Mouse (Mus musculus): ENCODE results near the gene L3mbtl4. TPM values are rescaled to one million over a fixed set of nuclear protein-coding genes. Genes with fewer than 3 reads are reported as not detected.

L3mbtl4 gene
- polyA plus RNA-seq, 1 experiment from 2014 or later = 0.50 TPM

- H3K27me3 ChIP-seq (ENCODE audit: control insufficient read depth, insufficient read depth, low read length) = no peaks in the 10 kb centered on the region
- peak; percentile 72 for ATAC-seq (ENCODE audit: low FRiP score, low TSS enrichment)
- no peak overlapping the region for H3K4me3 ChIP-seq (ENCODE audit: low read length)
- H3K4me1 ChIP-seq (ENCODE audit: control insufficient read depth, insufficient read depth, low read length) = no peaks in the 10 kb centered on the region
- H3K9ac ChIP-seq (ENCODE audit: low read depth, low read length) = no peak overlapping the region
- H3K36me3 ChIP-seq (ENCODE audit: control insufficient read depth, insufficient read depth, low read length) = no peaks in the 10 kb centered on the region
- WGBS = 29% methylated on average over 8 of the region's 8 CpGs
- H3K4me2 ChIP-seq (replicated peaks; ENCODE audit: low read depth, low read length) = no peak overlapping the region
- no peaks in the 10 kb centered on the region for H3K9me3 ChIP-seq (ENCODE audit: control insufficient read depth, low read length)
- H3K27ac ChIP-seq (ENCODE audit: low read depth, low read length) = no peak overlapping the region
Observed at GRCm38 (mm10) chr17:68285119-68285782, 11.7 kb downstream of the L3mbtl4 start.

GRCm38 (mm10) chr17:68288094-68288493 lies 14.5 kb downstream of the L3mbtl4 start:
- Histone ChIP-seq H3K4me3 (ENCODE audit: low read length) (no peak overlapping the region), H3K27ac (ENCODE audit: low read depth, low read length) (no peak overlapping the region), H3K9ac (ENCODE audit: low read depth, low read length) (no peak overlapping the region), H3K4me1 (ENCODE audit: control insufficient read depth, insufficient read depth, low read length) (no peaks in the 10 kb centered on the region), H3K36me3 (ENCODE audit: control insufficient read depth, insufficient read depth, low read length) (no peaks in the 10 kb centered on the region), H3K27me3 (ENCODE audit: control insufficient read depth, insufficient read depth, low read length) (no peaks in the 10 kb centered on the region), H3K4me2 (replicated peaks; ENCODE audit: low read depth, low read length) (no peak overlapping the region), H3K9me3 (ENCODE audit: control insufficient read depth, low read length) (no peaks in the 10 kb centered on the region)
- WGBS = 86% methylated on average over 4 of the region's 4 CpGs
- no peak for ATAC-seq (ENCODE audit: low FRiP score, low TSS enrichment)

- WGBS = 83% methylated on average over 8 of the region's 8 CpGs
- no peak for ATAC-seq (ENCODE audit: low FRiP score, low TSS enrichment)
- Histone ChIP-seq H3K9ac (ENCODE audit: low read depth, low read length) (no peak overlapping the region), H3K27me3 (ENCODE audit: control insufficient read depth, insufficient read depth, low read length) (no peaks in the 10 kb centered on the region), H3K4me3 (ENCODE audit: low read length) (no peak overlapping the region), H3K4me1 (ENCODE audit: control insufficient read depth, insufficient read depth, low read length) (no peaks in the 10 kb centered on the region), H3K4me2 (replicated peaks; ENCODE audit: low read depth, low read length) (no peak overlapping the region), H3K9me3 (ENCODE audit: control insufficient read depth, low read length) (no peaks in the 10 kb centered on the region), H3K27ac (ENCODE audit: low read depth, low read length) (no peak overlapping the region), H3K36me3 (ENCODE audit: control insufficient read depth, insufficient read depth, low read length) (no peaks in the 10 kb centered on the region)
Observed at GRCm38 (mm10) chr17:68288699-68289098, 15.1 kb downstream of the L3mbtl4 start.

DNA sequence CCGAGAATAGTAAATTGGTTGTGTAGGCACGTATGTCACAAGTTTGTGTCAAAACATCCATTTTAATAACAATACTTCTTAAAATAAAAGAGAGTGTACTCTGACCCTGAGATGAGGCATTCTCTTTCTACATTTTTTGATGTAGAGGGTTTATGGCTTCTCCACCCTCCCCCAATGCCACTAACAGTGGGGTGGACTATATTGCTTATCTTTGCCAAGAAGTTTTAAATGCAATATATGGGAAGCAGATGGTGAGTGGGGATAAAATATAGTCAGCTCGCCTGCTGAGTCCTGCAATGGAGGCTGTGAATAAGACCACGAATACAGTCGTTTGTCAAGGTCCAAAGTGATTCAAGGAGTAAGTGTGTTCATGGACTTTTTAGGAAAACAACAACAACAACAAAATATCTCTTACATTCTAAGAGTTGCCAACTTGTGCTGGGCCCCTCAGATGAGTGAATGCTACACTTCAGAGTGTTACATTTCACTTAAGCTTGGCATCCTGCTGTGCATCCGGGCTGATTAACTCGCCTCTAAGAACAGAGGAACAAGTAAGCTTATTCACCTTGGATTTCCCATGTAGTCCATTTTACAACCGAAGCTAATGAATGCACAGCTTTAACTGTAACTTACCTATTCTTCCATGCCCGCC lies 18.2 kb downstream of the L3mbtl4 start:
- H3K4me3 ChIP-seq (ENCODE audit: low read length) = no peak overlapping the region
- no peaks in the 10 kb centered on the region for H3K27me3 ChIP-seq (ENCODE audit: control insufficient read depth, insufficient read depth, low read length)
- H3K27ac ChIP-seq (ENCODE audit: low read depth, low read length) = no peak overlapping the region
- no peaks in the 10 kb centered on the region for H3K36me3 ChIP-seq (ENCODE audit: control insufficient read depth, insufficient read depth, low read length)
- 55% methylated on average over 9 of the region's 9 CpGs for WGBS
- ATAC-seq (ENCODE audit: low FRiP score, low TSS enrichment) = no peak
- no peak overlapping the region for H3K9ac ChIP-seq (ENCODE audit: low read depth, low read length)
- no peaks in the 10 kb centered on the region for H3K4me1 ChIP-seq (ENCODE audit: control insufficient read depth, insufficient read depth, low read length)
- H3K4me2 ChIP-seq (replicated peaks; ENCODE audit: low read depth, low read length) = no peak overlapping the region
- H3K9me3 ChIP-seq (ENCODE audit: control insufficient read depth, low read length) = 0 out of 2 replicates have a peak, but pooled peaks cover 2% of the 10 kb centered on the region

- Histone ChIP-seq H3K36me3 (ENCODE audit: control insufficient read depth, insufficient read depth, low read length) (no peaks in the 10 kb centered on the region), H3K4me3 (ENCODE audit: low read length) (no peak overlapping the region), H3K27ac (ENCODE audit: low read depth, low read length) (no peak overlapping the region), H3K9me3 (ENCODE audit: control insufficient read depth, low read length) (no peaks in the 10 kb centered on the region), H3K4me2 (replicated peaks; ENCODE audit: low read depth, low read length) (no peak overlapping the region), H3K4me1 (ENCODE audit: control insufficient read depth, insufficient read depth, low read length) (no peaks in the 10 kb centered on the region), H3K27me3 (ENCODE audit: control insufficient read depth, insufficient read depth, low read length) (no peaks in the 10 kb centered on the region), H3K9ac (ENCODE audit: low read depth, low read length) (no peak overlapping the region)
- no peak for ATAC-seq (ENCODE audit: low FRiP score, low TSS enrichment)
- 85% methylated on average over 6 of the region's 6 CpGs for WGBS
Observed at GRCm38 (mm10) chr17:68308381-68308780, 34.8 kb downstream of the L3mbtl4 start.

GRCm38 (mm10) chr17:68312286-68312927 lies 38.8 kb downstream of the L3mbtl4 start:
- Histone ChIP-seq H3K27me3 (ENCODE audit: control insufficient read depth, insufficient read depth, low read length) (no peaks in the 10 kb centered on the region), H3K9me3 (ENCODE audit: control insufficient read depth, low read length) (no peaks in the 10 kb centered on the region), H3K27ac (ENCODE audit: low read depth, low read length) (no peak overlapping the region), H3K9ac (ENCODE audit: low read depth, low read length) (no peak overlapping the region), H3K4me2 (replicated peaks; ENCODE audit: low read depth, low read length) (no peak overlapping the region), H3K4me3 (ENCODE audit: low read length) (no peak overlapping the region), H3K36me3 (ENCODE audit: control insufficient read depth, insufficient read depth, low read length) (no peaks in the 10 kb centered on the region), H3K4me1 (ENCODE audit: control insufficient read depth, insufficient read depth, low read length) (no peaks in the 10 kb centered on the region)
- 81% methylated on average over 5 of the region's 5 CpGs for WGBS
- no peak for ATAC-seq (ENCODE audit: low FRiP score, low TSS enrichment)

GRCm38 (mm10) chr17:68320940-68321339 lies 47.3 kb downstream of the L3mbtl4 start:
- Histone ChIP-seq H3K27me3 (ENCODE audit: control insufficient read depth, insufficient read depth, low read length) (no peaks in the 10 kb centered on the region), H3K36me3 (ENCODE audit: control insufficient read depth, insufficient read depth, low read length) (no peaks in the 10 kb centered on the region), H3K4me3 (ENCODE audit: low read length) (no peak overlapping the region), H3K4me2 (replicated peaks; ENCODE audit: low read depth, low read length) (no peak overlapping the region), H3K4me1 (ENCODE audit: control insufficient read depth, insufficient read depth, low read length) (no peaks in the 10 kb centered on the region), H3K9ac (ENCODE audit: low read depth, low read length) (no peak overlapping the region), H3K27ac (ENCODE audit: low read depth, low read length) (no peak overlapping the region), H3K9me3 (ENCODE audit: control insufficient read depth, low read length) (no peaks in the 10 kb centered on the region)
- 87% methylated on average over 8 of the region's 8 CpGs for WGBS
- no peak for ATAC-seq (ENCODE audit: low FRiP score, low TSS enrichment)

GRCm38 (mm10) chr17:68322607-68323006 lies 49.0 kb downstream of the L3mbtl4 start:
- no peaks in the 10 kb centered on the region for H3K9me3 ChIP-seq (ENCODE audit: control insufficient read depth, low read length)
- no peak overlapping the region for H3K9ac ChIP-seq (ENCODE audit: low read depth, low read length)
- H3K4me1 ChIP-seq (ENCODE audit: control insufficient read depth, insufficient read depth, low read length) = no peaks in the 10 kb centered on the region
- no peak overlapping the region for H3K4me3 ChIP-seq (ENCODE audit: low read length)
- no peak overlapping the region for H3K4me2 ChIP-seq (replicated peaks; ENCODE audit: low read depth, low read length)
- H3K27me3 ChIP-seq (ENCODE audit: control insufficient read depth, insufficient read depth, low read length) = no peaks in the 10 kb centered on the region
- no peak overlapping the region for H3K27ac ChIP-seq (ENCODE audit: low read depth, low read length)
- no peaks in the 10 kb centered on the region for H3K36me3 ChIP-seq (ENCODE audit: control insufficient read depth, insufficient read depth, low read length)
- no peak for ATAC-seq (ENCODE audit: low FRiP score, low TSS enrichment)
- 49% methylated on average over 3 of the region's 3 CpGs for WGBS

- H3K9ac ChIP-seq (ENCODE audit: low read depth, low read length) = no peak overlapping the region
- H3K27ac ChIP-seq (ENCODE audit: low read depth, low read length) = no peak overlapping the region
- ATAC-seq (ENCODE audit: low FRiP score, low TSS enrichment) = no peak
- 86% methylated on average over 5 of the region's 5 CpGs for WGBS
- no peaks in the 10 kb centered on the region for H3K36me3 ChIP-seq (ENCODE audit: control insufficient read depth, insufficient read depth, low read length)
- H3K4me1 ChIP-seq (ENCODE audit: control insufficient read depth, insufficient read depth, low read length) = no peaks in the 10 kb centered on the region
- H3K4me2 ChIP-seq (replicated peaks; ENCODE audit: low read depth, low read length) = no peak overlapping the region
- H3K27me3 ChIP-seq (ENCODE audit: control insufficient read depth, insufficient read depth, low read length) = no peaks in the 10 kb centered on the region
- H3K4me3 ChIP-seq (ENCODE audit: low read length) = no peak overlapping the region
- no peaks in the 10 kb centered on the region for H3K9me3 ChIP-seq (ENCODE audit: control insufficient read depth, low read length)
Observed at GRCm38 (mm10) chr17:68332225-68332624, 58.6 kb downstream of the L3mbtl4 start.

Measured in kidney, embryonic 14.5 days (tissue).